Mouse (Mus musculus) lung, adult 2 months (tissue): ENCODE data around the gene Hdgfl3. TPM values are rescaled to one million over a fixed set of nuclear protein-coding genes. Genes with fewer than 3 reads are reported as not detected.

ENCODE experiments used
- DNase-seq: peaks from one replicate; pipeline ENCODE4 v3.0.0; 2022
- H3K4me1 ChIP-seq: fragments of 200-500 bp; 2 replicates; pipeline ENCODE4 v1.6.1; 2011; ENCODE audit warnings: low read length; ENCODE audit not compliant: control insufficient read depth, insufficient read depth
- H3K4me3 ChIP-seq: fragments of 200-500 bp; replicated peaks from 2 replicates; pipeline ENCODE3; 2011; ENCODE audit warnings: low read depth, mild to moderate bottlenecking, control low read depth, low read length; ENCODE audit errors: extremely low read depth
- CTCF ChIP-seq: fragments of 200-500 bp; IDR thresholded peaks from 2 replicates; pipeline ENCODE4 v1.5.1; 2011; ENCODE audit warnings: mild to moderate bottlenecking, low read length, control low read depth; ENCODE audit not compliant: insufficient read depth
- POLR2A ChIP-seq: fragments of 200-500 bp; IDR thresholded peaks from 2 replicates; pipeline ENCODE4 v1.6.1; 2011; ENCODE audit warnings: low read depth, mild to moderate bottlenecking, control low read depth, low read length, borderline replicate concordance; ENCODE audit errors: extremely low read depth
- WGBS: fragments of 180-500 bp; shearing (Covaris S2); methylation state at CpG from one replicate; pipeline ENCODE4 v1.1.7; 2018; 5-methylcytosine and 5-hydroxymethylcytosine counted together
- polyA plus RNA-seq: library from polyadenylated mRNA; depleted of rRNA; stranded (reverse); fragments of >200 nt; gene quantifications from 2 replicates; pipeline ENCODE4 v1.2.3, GENCODE M21; 2012; rRNA removed

Hdgfl3 gene
- polyA plus RNA-seq, 1 experiment = 3.6 TPM

DNA sequence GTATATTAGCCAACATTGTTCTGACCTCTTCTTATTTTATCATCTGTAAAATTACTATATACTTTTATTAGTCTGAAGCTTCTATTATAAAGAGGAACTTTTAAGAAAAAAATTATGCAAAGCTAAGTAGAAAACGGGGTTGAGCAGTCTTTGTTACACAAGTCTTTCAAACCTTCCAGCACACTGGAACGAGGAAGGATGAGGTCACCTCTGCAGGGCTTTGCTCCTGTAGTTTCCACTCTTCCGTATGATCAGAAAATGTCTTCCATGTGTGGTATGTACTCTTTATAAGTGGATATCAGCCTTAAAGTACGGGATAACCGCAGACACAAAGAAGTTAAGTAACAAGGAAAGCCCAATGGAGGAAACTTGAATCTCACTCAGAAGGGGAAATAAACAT lies 98.8 kb downstream of the Hdgfl3 start:
- WGBS = 78% methylated on average over 5 of the region's 5 CpGs
- no peak for TF ChIP-seq POLR2A
- no peak for TF ChIP-seq CTCF
- Histone ChIP-seq H3K4me1 (no peaks in the 10 kb centered on the region), H3K4me3 (no peak overlapping the region)
- no peak for DNase-seq

DNA sequence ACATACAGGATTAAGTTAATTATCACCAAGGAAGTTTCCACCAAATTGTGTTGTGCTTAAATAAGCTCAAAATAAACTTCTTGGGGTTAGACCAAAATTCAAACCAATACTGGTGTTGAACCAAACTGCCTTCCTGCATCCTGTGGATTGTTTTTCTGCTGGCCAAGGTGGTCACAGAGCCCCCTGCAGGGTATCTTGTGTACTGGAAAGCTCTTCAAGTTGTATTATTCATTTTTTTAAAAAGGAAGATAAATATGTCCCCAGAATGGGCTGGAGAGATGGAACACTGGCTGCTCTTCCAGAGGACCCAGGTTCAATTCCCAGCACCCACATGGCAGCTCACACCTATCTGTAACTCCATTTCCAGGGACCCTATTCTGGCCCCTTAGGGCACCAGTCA lies 99.4 kb downstream of the Hdgfl3 start:
- TF ChIP-seq POLR2A = no peak
- no peak for TF ChIP-seq CTCF
- DNase-seq = no peak
- no peak overlapping the region for H3K4me3 ChIP-seq
- H3K4me1 ChIP-seq = no peaks in the 10 kb centered on the region

Other genes with a start within 250 kb of the Hdgfl3 start
- gene Homer2, start 226.9 kb downstream of the Hdgfl3 start, polyA plus RNA-seq = 2.2 and 2.8 TPM in 2 replicates
- gene Ramac, start 171.5 kb downstream of the Hdgfl3 start, polyA plus RNA-seq = 7.6 and 13.6 TPM in 2 replicates
- 12.4 and 17.5 TPM in 2 replicates for gene 3110040N11Rik, start 145.0 kb downstream of the Hdgfl3 start, polyA plus RNA-seq
- 27.4 and 28.7 TPM in 2 replicates for gene Btbd1, start 105.0 kb downstream of the Hdgfl3 start, polyA plus RNA-seq
- gene Gm10160, start 78.7 kb downstream of the Hdgfl3 start, polyA plus RNA-seq = not detected in 2 replicates
- 74.5 and 82.3 TPM in 2 replicates for gene Tm6sf1, start 75.5 kb downstream of the Hdgfl3 start, polyA plus RNA-seq
- gene Bnc1, start 57.8 kb upstream of the Hdgfl3 start, polyA plus RNA-seq = 1.8 and 2.0 TPM in 2 replicates
- gene Sh3gl3, start 239.4 kb upstream of the Hdgfl3 start, polyA plus RNA-seq = 0.17 and 0.73 TPM in 2 replicates